Mouse (Mus musculus): ENCODE measurements at regions not wholly inside any gene's neighbourhood (a gene's known extent, or its start where the extent isn't known, plus 50 kb on each side); places are given as distances from the start of the nearest gene placed in this dataset.

GRCm38 (mm10) chr17:59793434-59793833 lies 780.3 kb upstream of the Nudt12 start:
- no peak for ATAC-seq
- Histone ChIP-seq H3K9ac (replicated peaks) (no peak overlapping the region), H3K4me2 (replicated peaks) (no peak overlapping the region), H3K36me3 (no peaks in the 10 kb centered on the region), H3K27ac (no peak overlapping the region), H3K9me3 (no peaks in the 10 kb centered on the region), H3K4me1 (replicated peaks) (no peaks in the 10 kb centered on the region), H3K27me3 (no peaks in the 10 kb centered on the region), H3K4me3 (replicated peaks) (no peak overlapping the region)

GRCm38 (mm10) chr17:59792780-59793179 lies 779.6 kb upstream of the Nudt12 start:
- no peak overlapping the region for H3K4me2 ChIP-seq (replicated peaks)
- WGBS, result 88% methylated on average over 4 of the region's 4 CpGs

GRCm38 (mm10) chr17:59774075-59774474 lies 760.9 kb upstream of the Nudt12 start:
- no peak for ATAC-seq
- Histone ChIP-seq H3K9me3 (no peaks in the 10 kb centered on the region), H3K4me3 (replicated peaks) (no peak overlapping the region), H3K27ac (no peak overlapping the region), H3K4me1 (replicated peaks) (no peaks in the 10 kb centered on the region), H3K27me3 (no peaks in the 10 kb centered on the region), H3K36me3 (no peaks in the 10 kb centered on the region), H3K4me2 (replicated peaks) (no peak overlapping the region), H3K9ac (replicated peaks) (no peak overlapping the region)
- 56% methylated on average over 3 of the region's 3 CpGs for WGBS

More at GRCm38 (mm10) chr17:59792780-59793179, 779.6 kb upstream of the Nudt12 start:
- Histone ChIP-seq H3K9ac (replicated peaks) (no peak overlapping the region), H3K9me3 (no peaks in the 10 kb centered on the region), H3K36me3 (no peaks in the 10 kb centered on the region), H3K4me3 (replicated peaks) (no peak overlapping the region), H3K27ac (no peak overlapping the region), H3K4me1 (replicated peaks) (no peaks in the 10 kb centered on the region), H3K27me3 (no peaks in the 10 kb centered on the region)
- no peak for ATAC-seq

GRCm38 (mm10) chr17:59766580-59766979 lies 753.4 kb upstream of the Nudt12 start:
- Histone ChIP-seq H3K9ac (replicated peaks) (no peak overlapping the region), H3K4me2 (replicated peaks) (no peak overlapping the region), H3K36me3 (no peaks in the 10 kb centered on the region), H3K27ac (no peak overlapping the region), H3K9me3 (no peaks in the 10 kb centered on the region), H3K4me3 (replicated peaks) (no peak overlapping the region), H3K27me3 (no peaks in the 10 kb centered on the region), H3K4me1 (replicated peaks) (no peaks in the 10 kb centered on the region)
- ATAC-seq, result no peak
- WGBS, result 94% methylated on average over 7 of the region's 7 CpGs

- H3K9ac ChIP-seq (replicated peaks), result no peak overlapping the region
These were observed 751.3 kb upstream of the Nudt12 start for GRCm38 (mm10) chr17:59764486-59764885.

GRCm38 (mm10) chr17:59762068-59762467 lies 748.9 kb upstream of the Nudt12 start:
- Histone ChIP-seq H3K4me3 (replicated peaks) (no peak overlapping the region), H3K27ac (no peak overlapping the region), H3K4me1 (replicated peaks) (no peaks in the 10 kb centered on the region), H3K27me3 (no peaks in the 10 kb centered on the region), H3K36me3 (no peaks in the 10 kb centered on the region), H3K9me3 (no peaks in the 10 kb centered on the region), H3K9ac (replicated peaks) (no peak overlapping the region), H3K4me2 (replicated peaks) (no peak overlapping the region)
- no peak for ATAC-seq
- 38% methylated on average over 4 of the region's 4 CpGs for WGBS

More at GRCm38 (mm10) chr17:59764486-59764885, 751.3 kb upstream of the Nudt12 start:
- Histone ChIP-seq H3K4me2 (replicated peaks) (no peak overlapping the region), H3K27ac (no peak overlapping the region), H3K9me3 (no peaks in the 10 kb centered on the region), H3K36me3 (no peaks in the 10 kb centered on the region), H3K27me3 (no peaks in the 10 kb centered on the region), H3K4me1 (replicated peaks) (no peaks in the 10 kb centered on the region), H3K4me3 (replicated peaks) (no peak overlapping the region)
- 61% methylated on average over 2 of the region's 2 CpGs for WGBS
- no peak for ATAC-seq

- H3K36me3 ChIP-seq, result no peaks in the 10 kb centered on the region
- no peaks in the 10 kb centered on the region for H3K9me3 ChIP-seq
- ATAC-seq, result no peak
- no peak overlapping the region for H3K9ac ChIP-seq (replicated peaks)
- H3K4me2 ChIP-seq (replicated peaks), result no peak overlapping the region
- no peak overlapping the region for H3K27ac ChIP-seq
- no peaks in the 10 kb centered on the region for H3K4me1 ChIP-seq (replicated peaks)
- no peak overlapping the region for H3K4me3 ChIP-seq (replicated peaks)
- 84% methylated on average over 5 of the region's 5 CpGs for WGBS
- no peaks in the 10 kb centered on the region for H3K27me3 ChIP-seq
These were observed 747.7 kb upstream of the Nudt12 start for GRCm38 (mm10) chr17:59760889-59761288.

GRCm38 (mm10) chr17:59746106-59746505 lies 732.9 kb upstream of the Nudt12 start:
- no peak overlapping the region for H3K9ac ChIP-seq (replicated peaks)
- no peak for ATAC-seq

More at GRCm38 (mm10) chr17:59746106-59746505, 732.9 kb upstream of the Nudt12 start:
- H3K4me3 ChIP-seq (replicated peaks), result no peak overlapping the region
- H3K27ac ChIP-seq, result no peak overlapping the region
- no peaks in the 10 kb centered on the region for H3K27me3 ChIP-seq
- H3K4me2 ChIP-seq (replicated peaks), result no peak overlapping the region
- no peaks in the 10 kb centered on the region for H3K4me1 ChIP-seq (replicated peaks)
- no peaks in the 10 kb centered on the region for H3K36me3 ChIP-seq
- no peaks in the 10 kb centered on the region for H3K9me3 ChIP-seq
- 82% methylated on average over 1 of the region's 1 CpGs for WGBS

All from midbrain, embryonic 13.5 days (tissue).